Mouse (Mus musculus): ENCODE data around the gene Chd9. TPM values are rescaled to one million over a fixed set of nuclear protein-coding genes. Genes with fewer than 3 reads are reported as not detected.
A peak's percentile ranks its signal among the peaks of the same experiment; 100 is the strongest.

Gene Chd9
- polyA plus RNA-seq, 1 experiment from 2014 or later: 60.0 TPM

DNA sequence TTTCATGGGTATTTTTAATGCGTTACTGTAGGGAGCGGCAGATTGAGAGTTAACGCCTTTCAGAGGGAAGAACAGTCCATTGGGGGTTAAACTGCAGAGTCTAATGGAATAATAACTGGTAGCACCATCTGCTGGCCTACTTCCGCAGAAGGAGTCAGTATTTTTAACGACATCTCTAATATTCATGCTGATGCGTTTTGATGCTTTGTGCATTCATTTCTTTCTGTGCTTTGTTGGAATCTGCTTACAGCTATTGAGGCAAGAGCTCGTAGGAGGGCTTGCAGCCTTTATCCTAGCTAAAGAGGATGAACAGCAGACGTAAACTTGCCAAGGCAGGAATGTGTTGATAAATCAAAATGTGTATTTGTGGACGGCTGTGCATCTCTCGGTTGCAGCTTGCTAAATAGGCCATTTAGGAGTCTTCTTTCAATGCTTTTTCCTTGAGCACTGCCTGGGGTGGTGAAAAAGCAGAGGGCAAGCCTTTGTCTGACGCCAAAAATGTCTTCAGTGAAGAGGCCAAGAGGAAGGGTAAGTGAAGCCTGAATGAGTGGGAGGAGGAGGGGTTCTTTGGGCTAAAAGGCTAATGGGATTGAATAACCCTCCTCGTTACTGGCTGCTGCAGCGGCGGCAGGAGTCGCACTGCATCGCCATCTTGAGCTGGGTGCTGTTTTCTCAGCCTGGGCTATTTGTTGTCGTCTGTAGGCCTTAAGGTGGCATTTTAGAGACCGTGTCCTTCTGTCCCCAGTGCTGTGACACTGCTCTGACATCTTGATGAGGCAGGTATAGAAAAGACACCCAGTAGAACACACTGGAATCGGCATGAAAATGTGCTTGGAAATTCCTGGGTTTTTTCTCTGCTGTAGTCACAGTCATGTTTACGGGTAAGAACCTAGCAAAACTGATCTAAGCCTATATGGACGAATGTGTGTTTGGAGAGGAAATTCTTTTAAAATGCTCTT, 126.9 kb downstream of the Chd9 start:
- no peaks in the 10 kb centered on the region for H3K4me1 ChIP-seq (ENCODE audit: control insufficient read depth, insufficient read depth, low read length)
- WGBS: 4% methylated on average over 21 of the region's 21 CpGs
- peak overlapping the region; percentile 55 for H3K4me2 ChIP-seq (ENCODE audit: low read depth, severe bottlenecking)
- ATAC-seq (ENCODE audit: insufficient number of reproducible peaks, low FRiP score, low TSS enrichment, low read depth) (peak; percentile 86), DNase-seq (ENCODE audit: low spot score) (peak; percentile 86)
- peak overlapping the region; percentile 38 for H3K4me3 ChIP-seq (ENCODE audit: low read depth, low read length)
- peaks cover 3% of the 10 kb centered on the region; the same call in 1 of the 2 replicates for H3K36me3 ChIP-seq (ENCODE audit: control insufficient read depth, insufficient read depth, low read length)
- no peaks in the 10 kb centered on the region for H3K9me3 ChIP-seq (ENCODE audit: control insufficient read depth, low read length)
- H3K27ac ChIP-seq (replicated peaks; ENCODE audit: low read depth, low read length): peak overlapping the region; percentile 92
- H3K9ac ChIP-seq (ENCODE audit: low read length): peak overlapping the region; percentile 80
- no peaks in the 10 kb centered on the region for H3K27me3 ChIP-seq (ENCODE audit: control insufficient read depth, insufficient read depth, low read length)

DNA sequence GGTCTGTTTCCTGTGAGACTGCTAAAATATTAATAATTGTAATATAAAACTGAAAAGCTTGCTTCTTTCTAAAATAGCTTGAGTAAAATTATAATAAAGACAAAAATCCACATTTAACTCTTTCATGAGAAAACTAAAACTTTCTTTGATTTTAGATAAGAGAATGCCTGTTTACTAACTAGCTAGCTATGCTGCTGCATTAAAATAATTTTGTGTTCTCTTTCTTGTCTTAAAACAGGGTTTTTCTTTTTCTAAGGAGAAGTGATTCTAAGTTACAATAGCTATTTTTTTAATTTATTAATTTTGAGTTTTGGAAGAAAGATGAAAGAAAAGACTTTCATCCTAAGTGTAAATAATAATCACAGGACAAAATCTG, 127.6 kb downstream of the Chd9 start:
- no peaks in the 10 kb centered on the region for H3K27me3 ChIP-seq (ENCODE audit: control insufficient read depth, insufficient read depth, low read length)
- no peaks in the 10 kb centered on the region for H3K4me1 ChIP-seq (ENCODE audit: control insufficient read depth, insufficient read depth, low read length)
- peak overlapping the region; percentile 38 for H3K4me3 ChIP-seq (ENCODE audit: low read depth, low read length)

DNA sequence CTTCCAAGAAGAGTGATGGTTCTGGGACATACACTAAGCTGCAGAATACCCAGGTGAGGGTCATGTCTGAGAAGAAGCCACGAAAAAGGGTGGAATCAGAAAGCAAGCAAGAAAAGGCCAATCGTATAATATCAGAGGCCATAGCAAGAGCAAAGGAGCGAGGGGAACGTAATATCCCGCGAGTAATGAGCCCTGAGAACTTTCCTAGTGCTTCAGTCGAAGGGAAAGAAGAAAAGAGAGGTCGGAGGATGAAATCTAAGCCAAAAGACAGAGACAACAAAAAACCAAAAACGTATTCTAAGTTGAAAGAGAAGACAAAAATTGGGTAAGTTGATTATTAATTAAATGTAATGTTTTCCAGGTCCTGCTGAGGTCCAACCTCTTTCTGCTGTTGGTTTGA, 128.2 kb downstream of the Chd9 start:
- H3K9me3 ChIP-seq (ENCODE audit: control insufficient read depth, low read length): no peaks in the 10 kb centered on the region
- DNase-seq (ENCODE audit: low spot score): no peak
- H3K9ac ChIP-seq (ENCODE audit: low read length): no peak overlapping the region
- no peak overlapping the region for H3K27ac ChIP-seq (replicated peaks; ENCODE audit: low read depth, low read length)
- peak overlapping the region; percentile 12; the same call in 1 of the 2 replicates for H3K4me3 ChIP-seq (ENCODE audit: low read depth, low read length)
- WGBS: 77% methylated on average over 9 of the region's 9 CpGs
- ATAC-seq (ENCODE audit: insufficient number of reproducible peaks, low FRiP score, low TSS enrichment, low read depth): no peak
- no peaks in the 10 kb centered on the region for H3K27me3 ChIP-seq (ENCODE audit: control insufficient read depth, insufficient read depth, low read length)
- H3K4me1 ChIP-seq (ENCODE audit: control insufficient read depth, insufficient read depth, low read length): no peaks in the 10 kb centered on the region
- peak overlapping the region; percentile 45 for H3K4me2 ChIP-seq (ENCODE audit: low read depth, severe bottlenecking)
- H3K36me3 ChIP-seq (ENCODE audit: control insufficient read depth, insufficient read depth, low read length): peaks cover 3% of the 10 kb centered on the region; the same call in 1 of the 2 replicates

More for the DNA sequence above, 127.6 kb downstream of the Chd9 start:
- DNase-seq (ENCODE audit: low spot score) (no peak), ATAC-seq (ENCODE audit: insufficient number of reproducible peaks, low FRiP score, low TSS enrichment, low read depth) (no peak)
- peak overlapping the region; percentile 80; the same call in 1 of the 2 replicates for H3K9ac ChIP-seq (ENCODE audit: low read length)
- H3K4me2 ChIP-seq (ENCODE audit: low read depth, severe bottlenecking): peak overlapping the region; percentile 55
- H3K27ac ChIP-seq (replicated peaks; ENCODE audit: low read depth, low read length): peak overlapping the region; percentile 92
- H3K36me3 ChIP-seq (ENCODE audit: control insufficient read depth, insufficient read depth, low read length): peaks cover 3% of the 10 kb centered on the region; the same call in 1 of the 2 replicates
- H3K9me3 ChIP-seq (ENCODE audit: control insufficient read depth, low read length): no peaks in the 10 kb centered on the region

DNA sequence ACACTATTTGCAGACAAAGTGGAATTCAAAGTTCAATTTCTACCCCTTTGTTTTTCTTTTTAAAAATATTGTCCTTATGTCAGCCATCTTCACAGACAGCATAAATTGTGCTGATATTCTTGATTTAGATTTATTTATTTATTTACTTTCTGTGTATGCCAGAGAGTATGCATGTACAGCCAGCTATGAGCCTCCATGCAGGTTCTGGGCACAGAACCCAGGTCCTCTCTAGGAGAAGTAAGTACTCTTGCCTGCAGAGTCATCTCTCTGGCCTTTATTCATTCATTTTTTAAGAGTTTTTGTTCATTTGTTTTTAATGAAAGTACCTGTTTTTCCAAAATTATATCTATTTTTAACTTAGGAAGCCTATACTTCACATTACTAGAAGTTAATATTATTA, 129.6 kb downstream of the Chd9 start:
- H3K9ac ChIP-seq (ENCODE audit: low read length): no peak overlapping the region
- no peak overlapping the region for H3K4me2 ChIP-seq (ENCODE audit: low read depth, severe bottlenecking)
- no peaks in the 10 kb centered on the region for H3K9me3 ChIP-seq (ENCODE audit: control insufficient read depth, low read length)
- H3K4me3 ChIP-seq (ENCODE audit: low read depth, low read length): no peak overlapping the region
- H3K27ac ChIP-seq (replicated peaks; ENCODE audit: low read depth, low read length): no peak overlapping the region
- H3K36me3 ChIP-seq (ENCODE audit: control insufficient read depth, insufficient read depth, low read length): peaks cover 3% of the 10 kb centered on the region; the same call in 1 of the 2 replicates
- DNase-seq (ENCODE audit: low spot score) (no peak), ATAC-seq (ENCODE audit: insufficient number of reproducible peaks, low FRiP score, low TSS enrichment, low read depth) (no peak)
- H3K4me1 ChIP-seq (ENCODE audit: control insufficient read depth, insufficient read depth, low read length): no peaks in the 10 kb centered on the region
- H3K27me3 ChIP-seq (ENCODE audit: control insufficient read depth, insufficient read depth, low read length): no peaks in the 10 kb centered on the region

DNA sequence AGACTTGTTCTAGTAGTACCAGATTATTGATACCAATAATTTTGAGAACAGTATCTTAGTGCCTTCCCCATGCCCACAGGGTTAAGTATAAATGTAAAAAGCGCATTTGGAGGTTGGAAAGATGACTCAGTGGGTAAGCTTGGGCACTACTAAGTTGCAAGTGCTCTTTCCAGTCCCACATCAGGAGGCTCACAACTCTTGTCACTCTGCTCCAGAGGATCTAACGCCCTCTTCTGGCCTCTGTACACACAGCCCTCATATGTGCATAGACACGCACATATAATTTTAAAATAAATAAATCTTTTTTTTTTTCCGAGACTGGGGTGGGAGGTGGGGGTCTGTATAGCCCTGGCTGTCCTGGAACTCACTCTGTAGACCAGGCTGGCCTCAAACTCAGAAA, 131.6 kb downstream of the Chd9 start:
- peaks cover 3% of the 10 kb centered on the region; the same call in 1 of the 2 replicates for H3K36me3 ChIP-seq (ENCODE audit: control insufficient read depth, insufficient read depth, low read length)
- no peak overlapping the region for H3K27ac ChIP-seq (replicated peaks; ENCODE audit: low read depth, low read length)
- no peak for ATAC-seq (ENCODE audit: insufficient number of reproducible peaks, low FRiP score, low TSS enrichment, low read depth)
- no peak overlapping the region for H3K9ac ChIP-seq (ENCODE audit: low read length)
- H3K4me3 ChIP-seq (ENCODE audit: low read depth, low read length): no peak overlapping the region
- H3K4me2 ChIP-seq (ENCODE audit: low read depth, severe bottlenecking): no peak overlapping the region
- 86% methylated on average over 4 of the region's 4 CpGs for WGBS
- H3K9me3 ChIP-seq (ENCODE audit: control insufficient read depth, low read length): no peaks in the 10 kb centered on the region
- no peaks in the 10 kb centered on the region for H3K27me3 ChIP-seq (ENCODE audit: control insufficient read depth, insufficient read depth, low read length)
- DNase-seq (ENCODE audit: low spot score): no peak
- H3K4me1 ChIP-seq (ENCODE audit: control insufficient read depth, insufficient read depth, low read length): no peaks in the 10 kb centered on the region

DNA sequence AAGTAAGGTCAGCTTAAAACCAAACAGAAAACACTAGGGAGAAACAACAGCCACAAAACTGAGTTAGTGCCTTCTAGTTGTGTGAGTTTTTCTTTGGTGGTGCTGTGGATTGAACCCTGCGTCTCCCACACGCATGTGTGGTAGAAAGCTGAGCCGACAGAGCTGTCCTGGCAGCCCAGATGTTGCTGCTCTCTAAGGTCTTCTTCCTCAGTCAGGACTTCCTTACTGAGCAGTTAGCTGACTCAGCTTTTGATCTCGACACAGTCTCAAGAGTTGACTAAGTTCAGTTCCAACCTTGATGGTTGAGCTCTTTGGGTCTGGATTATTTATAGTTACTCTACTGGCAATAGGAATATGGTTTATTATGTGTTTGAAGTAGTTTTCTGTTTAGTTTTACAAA, 133.5 kb downstream of the Chd9 start:
- Histone ChIP-seq H3K27me3 (ENCODE audit: control insufficient read depth, insufficient read depth, low read length) (no peaks in the 10 kb centered on the region), H3K4me3 (ENCODE audit: low read depth, low read length) (no peak overlapping the region), H3K4me2 (ENCODE audit: low read depth, severe bottlenecking) (no peak overlapping the region), H3K9me3 (ENCODE audit: control insufficient read depth, low read length) (no peaks in the 10 kb centered on the region), H3K9ac (ENCODE audit: low read length) (no peak overlapping the region), H3K4me1 (ENCODE audit: control insufficient read depth, insufficient read depth, low read length) (no peaks in the 10 kb centered on the region), H3K27ac (replicated peaks; ENCODE audit: low read depth, low read length) (no peak overlapping the region), H3K36me3 (ENCODE audit: control insufficient read depth, insufficient read depth, low read length) (peaks cover 3% of the 10 kb centered on the region; the same call in 1 of the 2 replicates)
- 78% methylated on average over 4 of the region's 4 CpGs for WGBS
- no peak for DNase-seq (ENCODE audit: low spot score)
- no peak for ATAC-seq (ENCODE audit: insufficient number of reproducible peaks, low FRiP score, low TSS enrichment, low read depth)

DNA sequence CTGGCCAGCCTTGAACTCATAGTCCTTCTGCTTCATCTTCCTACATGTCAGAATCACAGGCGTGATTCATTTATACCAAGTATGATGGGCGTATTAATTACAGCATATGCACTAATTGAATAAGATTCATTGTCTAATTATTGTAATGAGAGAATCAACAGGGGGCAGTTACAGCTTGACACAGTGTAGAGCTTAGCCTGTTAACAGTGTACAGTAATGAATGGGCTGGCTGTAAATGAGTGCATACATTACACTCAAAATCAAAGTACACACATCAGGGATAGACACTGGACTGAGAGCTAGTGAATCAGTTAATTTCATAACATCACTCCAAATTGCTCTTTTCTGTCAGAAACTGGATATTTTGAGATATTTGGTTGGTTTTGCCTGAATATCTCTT, 135.9 kb downstream of the Chd9 start:
- DNase-seq (ENCODE audit: low spot score) (no peak), ATAC-seq (ENCODE audit: insufficient number of reproducible peaks, low FRiP score, low TSS enrichment, low read depth) (no peak)
- 91% methylated on average over 2 of the region's 2 CpGs for WGBS
- H3K27me3 ChIP-seq (ENCODE audit: control insufficient read depth, insufficient read depth, low read length): no peaks in the 10 kb centered on the region
- no peak overlapping the region for H3K27ac ChIP-seq (replicated peaks; ENCODE audit: low read depth, low read length)
- H3K9ac ChIP-seq (ENCODE audit: low read length): no peak overlapping the region
- H3K4me3 ChIP-seq (ENCODE audit: low read depth, low read length): no peak overlapping the region
- peaks cover 5% of the 10 kb centered on the region; the same call in 1 of the 2 replicates for H3K36me3 ChIP-seq (ENCODE audit: control insufficient read depth, insufficient read depth, low read length)
- no peak overlapping the region for H3K4me2 ChIP-seq (ENCODE audit: low read depth, severe bottlenecking)
- no peaks in the 10 kb centered on the region for H3K4me1 ChIP-seq (ENCODE audit: control insufficient read depth, insufficient read depth, low read length)
- no peaks in the 10 kb centered on the region for H3K9me3 ChIP-seq (ENCODE audit: control insufficient read depth, low read length)

DNA sequence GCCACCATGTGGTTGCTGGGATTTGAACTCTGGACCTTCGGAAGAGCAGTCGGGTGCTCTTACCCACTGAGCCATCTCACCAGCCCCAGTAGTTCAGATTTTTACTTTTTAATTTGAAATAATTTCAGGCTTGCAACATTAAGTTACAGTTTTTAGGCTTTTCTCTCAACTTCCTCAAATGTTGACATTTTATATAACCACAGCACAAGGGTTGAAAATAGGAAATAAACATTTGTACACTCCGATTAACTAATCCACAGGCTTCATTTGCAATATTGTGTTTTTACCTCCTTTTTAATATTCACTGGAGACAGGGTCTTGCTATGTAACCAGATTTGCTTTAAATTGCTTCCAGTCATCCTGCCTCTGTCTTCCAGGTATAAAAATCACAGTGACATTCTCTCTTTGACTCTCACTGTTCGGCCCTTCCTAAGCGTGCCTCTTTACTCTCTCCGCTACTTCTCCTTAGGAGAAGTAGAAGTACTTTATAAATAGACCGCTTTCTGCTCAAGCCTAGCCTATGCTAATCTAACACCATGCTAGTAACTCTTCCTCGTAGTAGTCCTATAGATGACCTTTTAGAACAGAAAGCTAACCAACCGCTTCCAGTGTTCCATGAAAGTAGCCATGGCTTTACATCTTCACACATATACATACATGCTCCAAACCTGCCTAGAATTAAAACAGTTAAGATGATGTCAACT, 137.5 kb downstream of the Chd9 start:
- Histone ChIP-seq H3K9me3 (ENCODE audit: control insufficient read depth, low read length) (no peaks in the 10 kb centered on the region), H3K27me3 (ENCODE audit: control insufficient read depth, insufficient read depth, low read length) (no peaks in the 10 kb centered on the region), H3K36me3 (ENCODE audit: control insufficient read depth, insufficient read depth, low read length) (0 out of 2 replicates have a peak, but pooled peaks cover 2% of the 10 kb centered on the region), H3K27ac (replicated peaks; ENCODE audit: low read depth, low read length) (no peak overlapping the region), H3K9ac (ENCODE audit: low read length) (no peak overlapping the region), H3K4me3 (ENCODE audit: low read depth, low read length) (no peak overlapping the region), H3K4me2 (ENCODE audit: low read depth, severe bottlenecking) (no peak overlapping the region), H3K4me1 (ENCODE audit: control insufficient read depth, insufficient read depth, low read length) (no peaks in the 10 kb centered on the region)
- DNase-seq (ENCODE audit: low spot score) (no peak), ATAC-seq (ENCODE audit: insufficient number of reproducible peaks, low FRiP score, low TSS enrichment, low read depth) (no peak)
- WGBS: 96% methylated on average over 9 of the region's 9 CpGs

Measured in limb, embryonic 11.5 days (tissue).